Mouse (Mus musculus): ENCODE measurements around the gene Igfals.

Igfals gene

GRCm38 (mm10) chr17:24861785-24862184, 4.0 kb upstream of the Igfals start:
- DNase-seq (ENCODE audit: low read depth, low spot score): no peak

- no peak for DNase-seq (ENCODE audit: low read depth, low spot score)
Observed at GRCm38 (mm10) chr17:24867914-24868313, 2.1 kb downstream of the Igfals start.

GRCm38 (mm10) chr17:24873695-24874404, 8.1 kb downstream of the Igfals start:
- DNase-seq (ENCODE audit: low read depth, low spot score): no peak

- no peak for DNase-seq (ENCODE audit: low read depth, low spot score)
Observed at GRCm38 (mm10) chr17:24874405-24874745, 8.6 kb downstream of the Igfals start.

GRCm38 (mm10) chr17:24874989-24875388, 9.2 kb downstream of the Igfals start:
- no peak for DNase-seq (ENCODE audit: low read depth, low spot score)

GRCm38 (mm10) chr17:24877336-24878116, 11.7 kb downstream of the Igfals start:
- DNase-seq (ENCODE audit: low read depth, low spot score): no peak

GRCm38 (mm10) chr17:24878117-24878397, 12.3 kb downstream of the Igfals start:
- DNase-seq (ENCODE audit: low read depth, low spot score): no peak

- DNase-seq (ENCODE audit: low read depth, low spot score): no peak
Observed at GRCm38 (mm10) chr17:24878531-24878930, 12.7 kb downstream of the Igfals start.

- no peak for DNase-seq (ENCODE audit: low read depth, low spot score)
Observed at GRCm38 (mm10) chr17:24881738-24882440, 16.1 kb downstream of the Igfals start.

- DNase-seq (ENCODE audit: low read depth, low spot score): no peak
Observed at GRCm38 (mm10) chr17:24884391-24884790, 18.6 kb downstream of the Igfals start.

GRCm38 (mm10) chr17:24885356-24886133, 19.7 kb downstream of the Igfals start:
- DNase-seq (ENCODE audit: low read depth, low spot score): no peak

- peak; percentile 98 for DNase-seq (ENCODE audit: low read depth, low spot score)
Observed at GRCm38 (mm10) chr17:24886134-24886931, 20.5 kb downstream of the Igfals start, which contains the start of the genes Nubp2 and Spsb3. Nubp2 (minus strand) TSS chr17:24886349. Spsb3 (plus strand) TSS chr17:24886643.

- DNase-seq (ENCODE audit: low read depth, low spot score): no peak
Observed at GRCm38 (mm10) chr17:24886932-24887271, 21.1 kb downstream of the Igfals start.

GRCm38 (mm10) chr17:24887291-24888080, 21.7 kb downstream of the Igfals start:
- no peak for DNase-seq (ENCODE audit: low read depth, low spot score)

- no peak for DNase-seq (ENCODE audit: low read depth, low spot score)
Observed at GRCm38 (mm10) chr17:24888862-24889261, 23.1 kb downstream of the Igfals start.

GRCm38 (mm10) chr17:24890151-24891092, 24.6 kb downstream of the Igfals start:
- no peak for DNase-seq (ENCODE audit: low read depth, low spot score)

- no peak for DNase-seq (ENCODE audit: low read depth, low spot score)
Observed at GRCm38 (mm10) chr17:24891321-24891720, 25.5 kb downstream of the Igfals start.

- no peak for DNase-seq (ENCODE audit: low read depth, low spot score)
Observed at GRCm38 (mm10) chr17:24892785-24893184, 27.0 kb downstream of the Igfals start.

GRCm38 (mm10) chr17:24893276-24893675, 27.5 kb downstream of the Igfals start:
- no peak for DNase-seq (ENCODE audit: low read depth, low spot score)

Data from embryo, embryonic 11.5 days (tissue).